Mouse (Mus musculus) liver, adult 2 months (tissue): Measurements from ENCODE around the gene Cacna1c. TPM values are rescaled to one million over a fixed set of nuclear protein-coding genes. Genes with fewer than 3 reads are reported as not detected.

Experiments
- DNase-seq: peaks from one replicate; pipeline ENCODE4 v3.0.0-alpha.2; 2011; ENCODE audit warnings: low read depth, low spot score; ENCODE audit errors: extremely low read depth
- H3K27ac ChIP-seq: fragments of 200-500 bp; replicated peaks from 2 replicates; pipeline ENCODE4 v1.5.1; 2012; ENCODE audit warnings: low read depth, mild to moderate bottlenecking, control low read depth, inconsistent platforms, low read length; ENCODE audit not compliant: insufficient read depth
- H3K27me3 ChIP-seq: fragments of 200-500 bp; 2 replicates; pipeline ENCODE4 v1.6.1; 2012; ENCODE audit warnings: mild to moderate bottlenecking, moderate library complexity, low read length, inconsistent platforms; ENCODE audit not compliant: control insufficient read depth, insufficient read depth
- H3K36me3 ChIP-seq: fragments of 200-500 bp; 2 replicates; pipeline ENCODE4 v1.6.1; 2012; ENCODE audit warnings: low read length, inconsistent platforms; ENCODE audit not compliant: control insufficient read depth, insufficient read depth
- H3K4me1 ChIP-seq: fragments of 200-500 bp; 2 replicates; pipeline ENCODE4 v1.6.1; 2011; ENCODE audit warnings: low read length; ENCODE audit not compliant: control insufficient read depth, insufficient read depth
- H3K4me3 ChIP-seq: fragments of 200-500 bp; 2 replicates; pipeline ENCODE4 v1.5.1; 2011; ENCODE audit warnings: low read depth, mild to moderate bottlenecking, control low read depth, low read length, moderate library complexity; ENCODE audit not compliant: insufficient read depth
- H3K79me2 ChIP-seq: fragments of 200-500 bp; 2 replicates; pipeline ENCODE4 v1.6.1; 2012; ENCODE audit warnings: inconsistent platforms, mild to moderate bottlenecking, low read length, moderate library complexity; ENCODE audit not compliant: control insufficient read depth, insufficient read depth
- H3K9ac ChIP-seq: fragments of 200-500 bp; 2 replicates; pipeline ENCODE4 v1.6.1; 2012; ENCODE audit warnings: low read depth, mild to moderate bottlenecking, control low read depth, inconsistent platforms, low read length
- CTCF ChIP-seq: fragments of 200-500 bp; IDR thresholded peaks from 2 replicates; pipeline ENCODE4 v1.5.1; 2011; ENCODE audit warnings: low read depth, low read length, control low read depth
- POLR2A ChIP-seq: fragments of 200-500 bp; IDR thresholded peaks from 2 replicates; pipeline ENCODE4 v1.6.1; 2011; ENCODE audit warnings: low read length, control low read depth; ENCODE audit not compliant: insufficient read depth; ENCODE audit errors: extremely low read depth
- WGBS: fragments of 180-500 bp; shearing (Covaris S2); methylation state at CpG from one replicate; pipeline ENCODE4 v1.1.7; 2018; 5-methylcytosine and 5-hydroxymethylcytosine counted together
- polyA plus RNA-seq: library from polyadenylated mRNA; depleted of rRNA; stranded (reverse); fragments of >200 nt; gene quantifications from 2 replicates; pipeline ENCODE4 v1.2.3, GENCODE M21; 2012; rRNA removed
- total RNA-seq: library from RNA; depleted of rRNA; stranded (reverse); fragments of >200 nt; gene quantifications from 2 replicates; pipeline ENCODE4 v1.2.3, GENCODE M21; 2014; rRNA removed

Gene Cacna1c
- total RNA-seq (0.18 and 0.20 TPM in 2 replicates), polyA plus RNA-seq (0.01 and 0.09 TPM in 2 replicates)

DNA sequence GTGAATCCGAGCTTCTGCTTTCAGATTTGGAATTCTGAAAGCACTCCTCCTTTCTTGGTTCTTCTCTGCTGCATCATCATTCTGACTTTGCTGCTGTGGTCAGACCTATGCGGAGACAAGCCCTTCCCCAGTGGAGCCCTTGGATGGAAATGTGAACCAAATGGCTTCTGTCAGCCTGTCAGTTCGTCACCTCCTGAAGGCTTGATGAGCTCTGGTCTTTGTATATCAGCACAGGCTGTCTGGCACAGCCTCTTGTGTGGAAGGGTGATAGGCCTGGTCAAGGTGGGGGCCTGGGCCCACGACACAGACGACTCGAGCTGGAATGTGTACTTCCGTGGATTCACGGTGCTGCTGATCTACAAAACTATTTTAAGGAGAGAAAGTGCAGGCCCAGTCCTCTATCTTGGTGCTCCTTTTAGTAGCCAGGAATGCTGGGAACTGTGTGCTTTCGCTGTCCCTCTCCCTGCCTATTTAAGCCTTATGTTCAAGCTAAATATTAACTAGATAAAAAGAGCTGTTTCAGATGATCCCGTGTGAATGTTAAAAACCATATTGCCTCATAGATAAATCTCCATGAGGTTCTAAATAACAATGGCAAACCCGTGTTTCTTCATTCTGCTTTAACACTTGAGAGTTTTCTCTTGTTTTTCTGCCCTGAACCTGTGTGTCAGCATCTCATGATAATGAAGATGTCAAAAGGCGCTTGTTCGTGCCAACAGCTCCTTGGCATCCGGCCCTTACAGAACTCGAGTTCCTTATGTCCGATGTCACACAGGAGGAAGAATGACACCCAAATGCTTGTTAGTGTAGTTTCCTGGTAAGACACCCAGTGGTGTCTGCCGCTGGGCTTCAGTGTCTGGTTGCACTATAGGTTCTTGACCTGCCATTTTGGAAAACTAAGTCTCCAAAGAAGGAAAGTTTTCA is at the start of gene Cacna1c:
Gene Cacna1c, minus strand, starts transcription at position 37 of the 924 bp plus-strand sequence.
- peaks cover 4% of the 10 kb centered on the region; the same call in 1 of the 2 replicates for H3K36me3 ChIP-seq
- H3K27ac ChIP-seq = no peak within 1 kb of the TSS
- H3K9ac ChIP-seq = no peak within 1 kb of the TSS
- TF ChIP-seq CTCF = no peak
- no peak for TF ChIP-seq POLR2A
- no peaks in the 10 kb centered on the region for H3K27me3 ChIP-seq
- no peak within 1 kb of the TSS for H3K4me3 ChIP-seq
- 55% methylated on average over 17 of the region's 17 CpGs for WGBS
- no peak for DNase-seq
- H3K79me2 ChIP-seq = no peaks in the 10 kb centered on the region
- H3K4me1 ChIP-seq = no peaks in the 10 kb centered on the region

GRCm38 (mm10) chr6:119240871-119241705 is 44.9 kb upstream of the Cacna1c start:
- Histone ChIP-seq H3K9ac (no peak overlapping the region), H3K4me3 (no peak overlapping the region), H3K36me3 (no peaks in the 10 kb centered on the region), H3K79me2 (no peaks in the 10 kb centered on the region), H3K27me3 (0 out of 2 replicates have a peak, but pooled peaks cover 2% of the 10 kb centered on the region), H3K27ac (no peak overlapping the region), H3K4me1 (no peaks in the 10 kb centered on the region)
- WGBS = 59% methylated on average over 21 of the region's 21 CpGs
- DNase-seq = no peak
- TF ChIP-seq POLR2A (no peak), CTCF (no peak)

DNA sequence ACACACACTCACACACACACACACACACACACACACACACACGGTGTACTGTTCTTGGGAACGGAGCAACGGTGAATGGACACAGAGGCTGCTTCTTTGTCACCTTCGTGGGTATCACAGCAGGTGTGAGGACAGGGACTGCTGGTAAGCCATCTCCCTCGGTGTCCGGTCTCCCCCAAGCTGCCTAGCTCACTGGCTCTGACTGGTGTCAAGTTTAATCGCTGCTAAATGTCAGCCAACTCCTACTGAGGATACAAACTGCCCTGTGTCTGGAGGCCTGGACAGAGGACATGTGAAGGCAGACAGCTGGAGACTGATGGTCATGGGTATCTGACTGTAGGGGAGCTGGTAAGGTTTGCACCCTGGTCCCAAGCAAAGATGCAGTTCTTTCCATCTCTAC is 44.0 kb upstream of the Cacna1c start:
- no peaks in the 10 kb centered on the region for H3K4me1 ChIP-seq
- no peak for DNase-seq
- H3K79me2 ChIP-seq = no peaks in the 10 kb centered on the region
- H3K27ac ChIP-seq = no peak overlapping the region
- 67% methylated on average over 7 of the region's 7 CpGs for whole genome bisulfite sequencing
- H3K9ac ChIP-seq = no peak overlapping the region
- no peak overlapping the region for H3K4me3 ChIP-seq
- TF ChIP-seq POLR2A (no peak), CTCF (no peak)
- H3K27me3 ChIP-seq = 0 out of 2 replicates have a peak, but pooled peaks cover 2% of the 10 kb centered on the region
- H3K36me3 ChIP-seq = no peaks in the 10 kb centered on the region

GRCm38 (mm10) chr6:119239341-119240005 is 43.3 kb upstream of the Cacna1c start:
- H3K36me3 ChIP-seq = no peaks in the 10 kb centered on the region
- H3K9ac ChIP-seq = no peak overlapping the region
- DNase-seq = no peak
- no peak overlapping the region for H3K27ac ChIP-seq
- H3K4me1 ChIP-seq = no peaks in the 10 kb centered on the region
- 79% methylated on average over 5 of the region's 5 CpGs for WGBS
- no peaks in the 10 kb centered on the region for H3K79me2 ChIP-seq
- no peak for TF ChIP-seq CTCF
- no peak for TF ChIP-seq POLR2A
- H3K4me3 ChIP-seq = no peak overlapping the region
- 0 out of 2 replicates have a peak, but pooled peaks cover 2% of the 10 kb centered on the region for H3K27me3 ChIP-seq

DNA sequence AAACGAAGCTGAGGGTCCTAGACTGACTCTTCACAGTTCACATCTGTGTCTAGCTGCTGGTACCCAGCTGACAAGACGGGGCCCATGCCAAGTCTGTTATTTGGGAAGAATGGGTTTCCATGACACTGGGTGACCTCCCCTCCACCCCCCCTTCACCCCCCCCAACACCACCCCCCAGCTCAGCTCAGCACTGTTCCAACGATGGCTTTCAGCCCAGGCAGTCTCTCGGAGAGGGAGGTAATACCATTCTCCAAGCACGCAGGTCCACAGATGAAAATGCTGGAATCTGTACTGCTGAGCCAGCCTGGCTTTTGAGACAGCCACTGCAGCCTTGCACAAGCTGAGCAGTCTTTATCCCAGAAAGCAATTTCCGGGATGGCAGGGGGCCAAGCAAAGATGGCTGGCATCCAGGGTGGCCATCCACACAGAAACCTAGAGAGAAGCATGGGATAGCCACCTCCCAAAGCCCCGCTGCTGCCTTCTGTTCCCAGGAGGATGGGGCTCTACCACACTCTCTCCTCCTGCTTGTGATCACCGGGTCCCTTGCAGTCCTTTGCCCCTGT is 41.3 kb upstream of the Cacna1c start:
- DNase-seq = no peak
- WGBS = 59% methylated on average over 8 of the region's 8 CpGs
- Histone ChIP-seq H3K4me1 (no peaks in the 10 kb centered on the region), H3K36me3 (no peaks in the 10 kb centered on the region), H3K27me3 (0 out of 2 replicates have a peak, but pooled peaks cover 2% of the 10 kb centered on the region), H3K79me2 (no peaks in the 10 kb centered on the region), H3K9ac (no peak overlapping the region), H3K4me3 (no peak overlapping the region), H3K27ac (no peak overlapping the region)
- TF ChIP-seq CTCF = no peak
- no peak for TF ChIP-seq POLR2A
